Mouse (Mus musculus) 3T3-L1 (cell line): ENCODE measurements at regions not wholly inside any gene's neighbourhood (a gene's known extent, or its start where the extent isn't known, plus 50 kb on each side); places are given as distances from the start of the nearest gene placed in this dataset.

ENCODE experiments used
- DNase-seq: peaks from one replicate; pipeline ENCODE4 v3.0.0-alpha.2; 2015; ENCODE audit warnings: low read depth, low spot score

DNA sequence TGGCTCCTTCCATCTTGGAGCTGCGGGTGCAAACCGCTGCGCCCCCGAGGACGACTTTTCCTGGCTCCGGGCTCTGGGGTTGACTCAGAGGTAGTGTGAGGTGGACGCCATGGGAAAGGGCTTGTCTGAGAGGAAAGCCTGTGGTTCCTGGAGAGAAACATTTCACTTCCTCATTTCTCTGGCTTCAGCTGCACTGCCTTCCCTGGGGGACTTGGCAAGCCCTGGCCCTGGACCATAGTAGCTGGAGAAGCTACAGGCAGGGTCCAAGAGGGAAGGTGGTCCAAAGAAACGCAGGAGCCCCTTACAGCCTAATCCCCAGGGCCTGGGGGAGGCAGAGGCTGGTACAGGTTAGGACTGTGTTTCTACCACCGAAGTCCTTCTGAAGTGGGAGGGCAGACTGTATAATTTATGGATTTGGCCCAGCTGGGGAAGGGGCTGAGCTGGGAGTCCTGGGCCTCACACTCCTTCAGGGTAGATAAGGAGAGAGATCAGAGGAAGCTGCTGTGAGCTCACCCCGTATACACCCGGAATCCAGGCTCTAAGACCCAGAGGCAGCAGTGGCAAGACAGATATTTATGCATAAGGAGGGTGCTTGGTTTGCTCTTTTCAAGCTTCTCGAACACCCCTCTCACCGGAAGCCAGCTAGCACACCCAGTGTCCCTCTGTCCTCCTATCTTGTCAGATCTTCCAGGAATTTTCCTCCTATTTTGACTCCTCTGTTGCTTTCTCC, 50.0 kb upstream of the Podxl start:
- no peak for DNase-seq
